Mouse (Mus musculus): Measurements from ENCODE around the gene Slc35a5.

DNA sequence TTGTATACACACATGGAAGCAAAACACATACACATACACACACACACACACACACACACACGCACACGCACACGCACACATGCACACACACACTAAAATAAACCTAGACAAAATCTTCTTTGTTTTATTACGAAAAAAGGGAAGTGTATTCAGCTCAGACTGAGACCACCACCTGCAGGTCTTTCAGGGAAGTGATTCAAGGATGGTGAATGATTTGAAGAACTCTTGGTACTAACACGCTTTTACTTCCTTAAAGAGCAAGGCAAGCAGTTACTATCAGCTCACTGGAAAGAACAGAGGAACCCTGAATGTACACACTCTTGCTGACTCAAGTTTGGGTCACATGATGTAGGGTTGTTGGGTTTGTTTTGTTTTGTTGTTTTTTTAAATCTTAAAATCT lies 15.9 kb downstream of the Slc35a5 start:
- no peak for TF ChIP-seq GATA1 (IDR thresholded peaks at IDR 0.05; ENCODE audit: low read length)
- no peak for TF ChIP-seq TAL1 (IDR thresholded peaks at IDR 0.05; ENCODE audit: low read length)
